Mouse (Mus musculus): Measurements from ENCODE around the gene Slc2a10.

DNA sequence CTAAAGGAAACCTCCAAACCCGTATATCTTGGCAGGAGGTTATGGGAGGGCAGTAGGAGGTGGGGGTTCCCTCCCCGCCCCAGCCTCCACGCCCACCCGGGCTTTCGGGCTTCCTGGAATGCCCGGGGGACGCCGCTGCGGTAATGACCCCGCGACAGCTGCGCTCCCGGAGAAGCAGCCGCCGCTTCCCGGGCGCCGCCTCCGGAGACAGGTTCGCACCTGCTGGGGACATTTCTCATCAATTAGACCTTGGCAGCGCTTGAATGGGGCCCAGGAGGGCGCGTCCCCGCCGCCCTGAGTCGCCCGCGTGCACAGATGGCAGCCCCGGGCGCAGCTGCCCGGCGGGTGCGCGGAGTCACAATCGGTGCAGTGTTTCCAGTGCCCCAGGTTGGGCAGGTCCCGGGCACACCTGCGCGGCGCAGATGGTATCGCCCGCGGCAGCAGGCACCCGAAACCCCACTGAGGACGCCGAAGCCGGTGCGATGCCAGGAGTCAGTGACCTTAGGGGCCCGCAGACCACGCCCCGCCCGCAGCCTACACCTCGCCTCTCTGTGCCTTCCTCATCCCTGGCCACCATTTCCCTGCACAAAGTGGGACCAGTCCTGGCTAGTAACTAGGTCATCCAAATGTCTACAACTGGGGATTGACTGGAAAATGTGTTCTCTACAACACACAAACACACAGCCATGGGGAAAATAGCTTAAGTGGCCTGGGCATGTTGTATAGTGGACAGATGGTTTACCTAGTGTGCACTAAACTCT is 59.9 kb downstream of the Slc2a10 start:
- TF ChIP-seq CTCF (IDR thresholded peaks at IDR 0.05; ENCODE audit: extremely low read depth, insufficient read length, insufficient replicate concordance, low read depth, low read length) (no peak), POLR2A (IDR thresholded peaks at IDR 0.05; ENCODE audit: low read depth, low read length) (no peak)
